Mouse (Mus musculus): ENCODE measurements around the gene Sytl3.
"Not testable (repeated sequence)": the region's sequence is repeated elsewhere in the genome, so short reads cannot be mapped to it uniquely, and the experiment has no call there.

Gene Sytl3

DNA sequence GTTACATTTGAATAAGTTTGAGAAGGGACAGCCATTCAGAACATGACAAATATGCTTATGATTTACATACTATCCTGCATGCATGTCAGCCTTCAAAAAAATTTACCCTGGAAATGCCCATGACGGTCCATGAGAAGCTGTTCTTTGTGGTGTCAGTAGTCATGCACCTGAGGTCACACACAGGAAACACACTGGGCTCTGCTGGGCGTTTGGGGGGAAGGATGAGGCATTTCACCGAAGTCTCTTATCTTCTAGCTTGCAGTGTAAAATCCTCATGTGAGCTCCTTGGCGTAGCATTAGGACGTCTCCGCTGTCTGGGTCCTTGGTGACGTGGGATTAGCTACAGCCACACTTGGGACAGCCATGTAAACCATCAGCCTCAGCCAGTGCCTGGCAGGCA is at the start of gene Sytl3:
Gene Sytl3 (plus strand): TSS at position 293 of the 400 bp plus-strand sequence.
- not testable (repeated sequence) for ATAC-seq (ENCODE audit: insufficient number of reproducible peaks, low FRiP score, low TSS enrichment)

DNA sequence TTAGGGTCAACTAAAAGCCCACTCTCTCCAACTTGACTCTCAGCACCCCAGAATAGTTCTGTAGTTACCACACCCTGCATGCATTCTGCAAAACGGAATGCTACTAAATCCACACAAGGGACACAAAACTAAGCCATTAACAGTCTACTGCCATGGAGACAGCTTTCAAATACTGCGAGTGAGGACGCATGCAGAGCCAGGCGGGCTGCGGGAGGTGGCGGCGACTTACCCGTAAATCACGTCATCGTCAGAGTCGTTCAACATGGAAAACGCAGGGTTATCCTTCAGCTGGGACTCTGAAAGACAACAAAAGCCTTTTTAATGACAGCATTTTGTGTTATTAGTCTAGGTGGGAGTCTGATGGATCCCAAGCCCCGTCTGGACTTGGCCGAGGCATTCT is 45.4 kb upstream of the Sytl3 start:
- not testable (repeated sequence) for ATAC-seq (ENCODE audit: insufficient number of reproducible peaks, low FRiP score, low TSS enrichment)

DNA sequence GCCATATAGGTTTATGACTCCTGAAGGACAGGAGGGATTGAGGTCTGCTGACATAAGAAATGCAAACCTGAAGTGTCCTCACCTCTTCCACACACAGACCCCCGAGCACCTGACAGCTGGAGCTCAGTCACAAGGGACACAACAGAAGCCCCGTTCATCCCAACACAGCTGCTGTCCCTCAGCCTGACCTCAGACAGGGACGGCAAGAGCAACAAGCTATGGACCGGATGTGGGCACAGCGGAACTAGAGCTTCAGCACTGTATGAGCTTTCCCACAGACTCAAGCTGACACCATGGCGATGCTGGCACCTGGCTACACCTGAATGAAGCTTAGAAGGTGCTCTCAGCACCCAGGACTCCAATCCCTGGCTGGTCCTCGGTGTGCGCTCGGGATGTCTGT is 44.6 kb upstream of the Sytl3 start:
- not testable (repeated sequence) for ATAC-seq (ENCODE audit: insufficient number of reproducible peaks, low FRiP score, low TSS enrichment)

GRCm38 (mm10) chr17:6616731-6617130 is 42.2 kb upstream of the Sytl3 start:
- ATAC-seq (ENCODE audit: insufficient number of reproducible peaks, low FRiP score, low TSS enrichment) = not testable (repeated sequence)

GRCm38 (mm10) chr17:6617689-6618400 is 41.0 kb upstream of the Sytl3 start:
- ATAC-seq (ENCODE audit: insufficient number of reproducible peaks, low FRiP score, low TSS enrichment) = not testable (repeated sequence)

GRCm38 (mm10) chr17:6619271-6619670 is 39.6 kb upstream of the Sytl3 start:
- ATAC-seq (ENCODE audit: insufficient number of reproducible peaks, low FRiP score, low TSS enrichment) = not testable (repeated sequence)

- ATAC-seq (ENCODE audit: insufficient number of reproducible peaks, low FRiP score, low TSS enrichment) = not testable (repeated sequence)
Observed at GRCm38 (mm10) chr17:6620035-6620434, 38.9 kb upstream of the Sytl3 start.

DNA sequence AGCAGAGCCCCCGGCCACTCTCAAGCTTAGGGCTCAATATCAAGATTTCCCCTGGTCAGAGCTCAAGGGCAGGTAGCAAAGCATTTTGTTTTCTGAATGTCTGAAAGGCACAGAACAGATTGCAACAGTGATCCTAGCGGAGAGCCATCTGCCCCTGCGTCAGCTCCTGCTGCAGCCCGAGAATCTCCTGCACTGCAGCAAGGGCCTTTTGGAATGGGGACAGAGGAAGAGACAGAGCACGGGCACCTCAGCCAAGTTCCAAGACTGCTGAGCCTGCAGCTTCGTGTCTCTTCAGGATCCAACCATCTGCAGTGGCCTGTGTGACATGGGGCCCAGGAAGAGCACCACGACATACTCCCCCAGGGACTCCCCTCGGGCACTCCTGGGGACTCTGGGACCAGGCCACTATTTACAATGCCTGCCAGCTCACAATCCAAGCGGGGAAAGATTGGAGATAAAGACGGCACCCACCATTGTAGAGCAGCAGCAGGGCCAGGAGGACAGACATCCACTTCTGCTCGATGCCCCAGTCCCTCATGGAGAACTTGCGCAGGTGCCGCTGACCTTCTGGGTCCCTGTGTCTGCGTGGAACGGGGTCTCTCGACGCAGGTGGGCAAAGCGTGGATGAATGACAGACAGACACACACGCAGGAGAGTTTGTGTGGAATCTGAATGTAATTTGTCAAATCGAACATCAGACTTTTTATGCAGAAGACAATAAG is 38.0 kb upstream of the Sytl3 start:
- ATAC-seq (ENCODE audit: insufficient number of reproducible peaks, low FRiP score, low TSS enrichment) = peak; percentile 78

DNA sequence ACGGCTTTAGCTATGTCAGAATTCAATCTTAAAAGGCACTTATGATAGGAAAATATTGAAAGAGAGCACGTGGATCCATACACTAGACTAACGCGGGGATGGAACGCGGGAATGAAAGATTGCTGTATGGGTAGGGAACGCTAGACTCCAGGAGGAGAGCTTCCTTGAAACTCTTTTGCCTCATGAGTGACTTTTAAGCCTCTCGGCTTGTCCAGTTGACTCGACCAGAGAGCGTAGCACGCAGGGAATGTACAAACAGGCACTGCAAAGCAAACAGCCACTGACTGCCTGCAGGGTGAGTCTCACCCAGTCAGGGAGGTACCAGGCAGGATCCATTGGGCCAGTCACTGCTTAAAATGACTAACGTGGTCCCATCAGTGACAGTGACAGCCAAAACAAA is 36.9 kb upstream of the Sytl3 start:
- not testable (repeated sequence) for ATAC-seq (ENCODE audit: insufficient number of reproducible peaks, low FRiP score, low TSS enrichment)

DNA sequence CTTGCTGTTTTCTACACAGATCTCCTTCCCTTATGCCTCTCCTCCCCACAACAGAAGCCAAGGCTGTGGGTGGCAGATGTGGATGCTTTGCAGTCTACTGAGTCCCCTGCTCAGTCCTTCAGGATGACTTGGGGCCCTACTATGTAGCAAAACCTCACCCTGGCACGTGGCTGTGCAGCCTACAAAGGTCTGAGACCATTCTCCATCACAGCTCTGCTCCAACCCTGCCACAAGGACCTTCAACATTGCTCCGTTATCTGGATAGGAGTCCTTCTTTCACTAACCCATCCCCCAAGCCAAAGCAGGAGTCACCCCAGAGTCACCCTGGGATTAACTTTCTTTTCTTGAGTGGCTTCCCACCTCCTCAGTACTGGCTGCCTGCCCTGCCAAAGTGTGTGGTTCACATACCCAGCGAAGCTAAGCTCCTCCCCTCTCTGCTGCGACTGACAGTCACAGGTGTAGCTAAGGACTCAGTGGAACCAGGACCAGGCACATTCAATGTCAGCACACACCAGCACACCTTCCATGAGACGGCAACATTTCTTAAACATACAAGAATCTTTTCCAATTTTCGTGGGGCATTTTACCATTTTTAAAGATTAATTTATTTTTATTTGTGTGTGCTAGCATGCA is 33.9 kb upstream of the Sytl3 start:
- not testable (repeated sequence) for ATAC-seq (ENCODE audit: insufficient number of reproducible peaks, low FRiP score, low TSS enrichment)

- not testable (repeated sequence) for ATAC-seq (ENCODE audit: insufficient number of reproducible peaks, low FRiP score, low TSS enrichment)
Observed at GRCm38 (mm10) chr17:6630398-6630797, 28.5 kb upstream of the Sytl3 start.

DNA sequence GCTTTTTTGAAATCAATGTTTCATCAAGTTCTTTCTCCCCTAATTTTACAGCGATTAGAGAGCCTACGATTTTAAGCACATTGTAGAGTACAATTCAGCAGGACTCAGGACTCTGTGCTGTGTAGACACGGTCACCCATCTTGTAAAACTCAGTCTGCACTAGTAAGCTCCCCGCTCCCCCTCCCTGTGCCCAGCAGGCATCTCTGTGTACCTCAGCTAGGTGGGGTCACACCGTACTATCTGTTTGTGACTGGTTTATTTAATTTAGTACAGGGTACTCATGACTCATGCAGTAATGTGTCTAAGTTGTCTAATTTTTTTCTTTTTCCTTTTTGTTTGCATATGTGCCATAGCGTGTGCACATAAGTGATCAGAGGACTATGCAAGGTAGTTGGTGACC is 26.0 kb upstream of the Sytl3 start:
- not testable (repeated sequence) for ATAC-seq (ENCODE audit: insufficient number of reproducible peaks, low FRiP score, low TSS enrichment)

GRCm38 (mm10) chr17:6635781-6636180 is 23.1 kb upstream of the Sytl3 start:
- not testable (repeated sequence) for ATAC-seq (ENCODE audit: insufficient number of reproducible peaks, low FRiP score, low TSS enrichment)

GRCm38 (mm10) chr17:6636861-6637260 is 22.0 kb upstream of the Sytl3 start:
- ATAC-seq (ENCODE audit: insufficient number of reproducible peaks, low FRiP score, low TSS enrichment) = no peak

- ATAC-seq (ENCODE audit: insufficient number of reproducible peaks, low FRiP score, low TSS enrichment) = not testable (repeated sequence)
Observed at GRCm38 (mm10) chr17:6637434-6637833, 21.5 kb upstream of the Sytl3 start.

GRCm38 (mm10) chr17:6638444-6638843 is 20.4 kb upstream of the Sytl3 start:
- not testable (repeated sequence) for ATAC-seq (ENCODE audit: insufficient number of reproducible peaks, low FRiP score, low TSS enrichment)

- peak; percentile 49; the same call in 1 of the 2 replicates for ATAC-seq (ENCODE audit: insufficient number of reproducible peaks, low FRiP score, low TSS enrichment)
Observed at GRCm38 (mm10) chr17:6639486-6639885, 19.4 kb upstream of the Sytl3 start.

DNA sequence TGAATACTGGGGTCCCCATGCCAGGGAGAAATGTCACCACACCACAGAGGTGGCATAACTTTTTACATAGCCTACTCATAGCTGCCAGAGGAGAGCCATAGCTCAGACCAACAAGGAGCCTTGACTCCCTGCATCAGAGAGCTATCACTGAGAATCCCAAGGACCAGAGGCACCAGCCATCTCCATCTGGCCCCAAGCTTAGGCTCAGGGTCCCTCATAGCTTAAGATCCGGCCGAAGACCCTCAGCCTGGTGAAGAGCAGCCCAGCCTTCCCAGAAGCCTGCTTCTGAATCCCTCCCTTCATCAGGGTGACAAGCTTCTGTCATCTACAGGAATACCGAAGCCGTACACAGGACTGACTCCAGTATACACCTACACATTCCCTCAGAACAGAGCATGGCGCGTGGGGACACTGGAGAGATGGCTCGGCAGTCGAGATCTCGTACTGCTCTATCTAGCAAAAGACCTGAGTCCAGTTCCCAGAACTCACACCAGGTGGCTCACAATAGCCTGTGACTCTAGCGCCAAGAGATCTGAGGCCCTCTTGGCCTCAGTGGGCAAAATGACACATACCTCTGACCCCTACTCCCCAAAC is 18.8 kb upstream of the Sytl3 start:
- not testable (repeated sequence) for ATAC-seq (ENCODE audit: insufficient number of reproducible peaks, low FRiP score, low TSS enrichment)

DNA sequence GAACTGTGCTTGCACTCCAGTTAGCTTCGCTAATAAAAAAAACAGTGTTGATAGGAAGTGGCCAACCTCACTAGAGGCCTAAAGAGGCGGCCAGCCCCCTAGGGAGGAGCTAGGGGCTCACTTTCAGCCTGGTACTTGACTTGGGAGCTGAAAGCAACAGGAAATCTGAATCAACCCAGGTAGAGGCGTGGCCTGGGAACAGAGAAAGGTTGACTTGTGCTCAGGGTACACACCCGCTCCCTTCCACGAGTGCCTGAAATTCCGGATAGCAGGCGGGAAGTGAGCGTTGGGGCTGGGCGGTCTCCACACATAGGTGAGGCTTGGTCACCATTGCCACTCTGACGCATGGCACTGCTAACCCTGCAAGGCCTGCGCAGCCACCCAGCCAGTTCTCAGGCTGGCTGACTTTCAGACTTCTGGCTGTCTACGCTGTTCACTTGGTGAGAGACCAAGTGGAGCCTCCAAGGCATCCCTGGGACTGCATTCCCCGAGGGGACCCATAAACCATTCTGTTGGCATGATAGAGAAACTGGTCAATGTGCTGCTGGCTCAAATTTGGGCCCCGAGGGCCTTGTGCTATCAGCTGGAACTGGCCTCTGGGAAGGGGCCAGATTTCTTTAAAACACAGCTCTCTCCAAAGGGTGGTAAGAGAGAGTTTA is 18.0 kb upstream of the Sytl3 start:
- not testable (repeated sequence) for ATAC-seq (ENCODE audit: insufficient number of reproducible peaks, low FRiP score, low TSS enrichment)

DNA sequence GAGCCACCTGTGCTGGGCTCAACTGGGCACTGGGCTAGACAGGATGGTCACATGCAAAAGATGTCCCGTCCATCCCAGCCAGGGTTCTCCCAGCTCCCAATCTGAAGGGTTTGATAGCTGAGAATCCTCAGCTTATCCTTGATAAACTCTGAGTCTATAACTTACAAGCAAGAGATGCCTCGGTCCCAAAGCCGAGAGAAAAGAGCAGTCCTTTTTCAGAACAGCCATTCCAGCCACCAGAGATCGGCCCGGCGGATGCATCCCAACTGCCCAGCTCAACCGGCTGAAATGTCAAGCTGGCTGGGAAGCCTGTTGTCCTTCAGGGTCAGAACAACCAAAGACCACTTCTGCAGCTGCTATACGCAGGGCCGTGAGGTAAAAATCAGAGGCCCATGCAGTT is 14.7 kb upstream of the Sytl3 start:
- ATAC-seq (ENCODE audit: insufficient number of reproducible peaks, low FRiP score, low TSS enrichment) = not testable (repeated sequence)
